Mouse (Mus musculus) cortical plate, adult 2 months (tissue): ENCODE measurements at regions not wholly inside any gene's neighbourhood (a gene's known extent, or its start where the extent isn't known, plus 50 kb on each side); places are given as distances from the start of the nearest gene placed in this dataset.

Source experiments
- CTCF ChIP-seq: fragments of 200-500 bp; IDR thresholded peaks from 2 replicates; pipeline ENCODE4 v1.5.1; 2011; ENCODE audit warnings: mild to moderate bottlenecking, control low read depth, low read length; ENCODE audit not compliant: insufficient read depth; ENCODE audit errors: extremely low read depth
- POLR2A ChIP-seq: fragments of 200-500 bp; IDR thresholded peaks from 2 replicates; pipeline ENCODE4 v1.6.1; 2011; ENCODE audit warnings: mild to moderate bottlenecking, low read length, control low read depth; ENCODE audit not compliant: insufficient read depth; ENCODE audit errors: extremely low read depth

- peak; percentile 60; the same call in 1 of the 2 replicates for TF ChIP-seq POLR2A
- no peak for TF ChIP-seq CTCF
Measured at GRCm38 (mm10) chr10:17331607-17332008, 391.4 kb upstream of the Cited2 start.
